Mouse (Mus musculus): ENCODE results near the gene Cul4b. TPM values are rescaled to one million over a fixed set of nuclear protein-coding genes. Genes with fewer than 3 reads are reported as not detected.
"Not testable (repeated sequence)": the region's sequence is repeated elsewhere in the genome, so short reads cannot be mapped to it uniquely, and the experiment has no call there.

Cul4b gene
- 10 to 100 TPM; 32.2 to 34.7 TPM for total RNA-seq (2021)

- no peak for DNase-seq (ENCODE audit: extremely low spot score in 1 of 2, low spot score in 1 of 2)
Observed at GRCm38 (mm10) chrX:38576078-38576477, at the start of gene Cul4b. Cul4b (minus strand) TSS chrX:38576196.

- DNase-seq (ENCODE audit: extremely low spot score in 1 of 2, low spot score in 1 of 2): peak; percentile 4 to 10
Observed at GRCm38 (mm10) chrX:38600995-38601369, 25.0 kb upstream of the Cul4b start.

- peak; percentile 28 to 34 for DNase-seq (ENCODE audit: extremely low spot score in 1 of 2, low spot score in 1 of 2)
Observed at GRCm38 (mm10) chrX:38600177-38600994, 24.4 kb upstream of the Cul4b start, which contains the start of gene Mcts1. Mcts1 (plus strand) TSS chrX:38600578.

GRCm38 (mm10) chrX:38593180-38593889 is 17.3 kb upstream of the Cul4b start:
- no peak for DNase-seq (ENCODE audit: extremely low spot score in 1 of 2, low spot score in 1 of 2)

- DNase-seq (ENCODE audit: extremely low spot score in 1 of 2, low spot score in 1 of 2): no peak
Observed at GRCm38 (mm10) chrX:38591749-38592148, 15.8 kb upstream of the Cul4b start.

GRCm38 (mm10) chrX:38589827-38590226 is 13.8 kb upstream of the Cul4b start:
- no peak for DNase-seq (ENCODE audit: extremely low spot score in 1 of 2, low spot score in 1 of 2)

GRCm38 (mm10) chrX:38583261-38583660 is 7.3 kb upstream of the Cul4b start:
- no peak for DNase-seq (ENCODE audit: extremely low spot score in 1 of 2, low spot score in 1 of 2)

GRCm38 (mm10) chrX:38581140-38581539 is 5.1 kb upstream of the Cul4b start:
- no peak for DNase-seq (ENCODE audit: extremely low spot score in 1 of 2, low spot score in 1 of 2)

GRCm38 (mm10) chrX:38566521-38567205 is 9.3 kb downstream of the Cul4b start:
- no peak for DNase-seq (ENCODE audit: extremely low spot score in 1 of 2, low spot score in 1 of 2)

GRCm38 (mm10) chrX:38565176-38565542 is 10.8 kb downstream of the Cul4b start:
- no peak for DNase-seq (ENCODE audit: extremely low spot score in 1 of 2, low spot score in 1 of 2)

- peak; percentile 59 to 74 for DNase-seq (ENCODE audit: extremely low spot score in 1 of 2, low spot score in 1 of 2)
Observed at GRCm38 (mm10) chrX:38564542-38565175, 11.3 kb downstream of the Cul4b start.

GRCm38 (mm10) chrX:38563941-38564541 is 12.0 kb downstream of the Cul4b start:
- DNase-seq (ENCODE audit: extremely low spot score in 1 of 2, low spot score in 1 of 2): peak; percentile 7 to 18

GRCm38 (mm10) chrX:38553255-38553654 is 22.7 kb downstream of the Cul4b start:
- DNase-seq (ENCODE audit: extremely low spot score in 1 of 2, low spot score in 1 of 2): no peak

GRCm38 (mm10) chrX:38514556-38514955 is 61.4 kb downstream of the Cul4b start:
- peak in 1 of 2 experiments; percentile 51 for DNase-seq (ENCODE audit: extremely low spot score in 1 of 2, low spot score in 1 of 2)

- no peak for DNase-seq (ENCODE audit: extremely low spot score in 1 of 2, low spot score in 1 of 2)
Observed at GRCm38 (mm10) chrX:38504846-38505245, 71.2 kb downstream of the Cul4b start.

- DNase-seq (ENCODE audit: extremely low spot score in 1 of 2, low spot score in 1 of 2): not testable (repeated sequence)
Observed at GRCm38 (mm10) chrX:38502182-38502581, 73.8 kb downstream of the Cul4b start.

GRCm38 (mm10) chrX:38485464-38485863 is 90.5 kb downstream of the Cul4b start:
- DNase-seq (ENCODE audit: extremely low spot score in 1 of 2, low spot score in 1 of 2): not testable (repeated sequence)

Measured in layer of hippocampus, postnatal 25 days (tissue).